14 mouse cellular contexts compared by ENCODE assay signal in genomic region chr14:24014391-24014790, GRCm38 (mm10). TPM values are rescaled to one million over a fixed set of nuclear protein-coding genes. Genes with fewer than 3 reads are reported as not detected.
DNase-seq lines count a peak whose midpoint lies in the region; ATAC-seq lines count a peak whose summit lies in the region.
"Had no signal": no experiment of that assay in that cellular context is flagged by ENCODE, and none has a peak within 500 bp of the region (broad histone marks: within the 10 kb centered on the region; RNA-seq: fewer than 3 reads in every experiment).

Kcnma1 (minus strand) TSS chr14:24014491.

- no peak for ATAC-seq in hindbrain, embryonic 13.5 days (ENCODE audit: low FRiP score)
- ATAC-seq in hindbrain, embryonic 11.5 days (ENCODE audit: low FRiP score), result no peak
- no peak for ATAC-seq in forebrain, embryonic 14.5 days
- ATAC-seq: intestine, postnatal 0 days; Patski had no signal

- intact Hi-C loops in left cerebral cortex, postnatal 14 days (cut with DNase I), result no loop called here

- no peaks in the 10 kb centered on the region for H3K9me3 ChIP-seq in hindbrain, embryonic 13.5 days
- no peaks in the 10 kb centered on the region for H3K9me3 ChIP-seq in hindbrain, embryonic 11.5 days (ENCODE audit: control insufficient read depth, low read length)
- no peaks in the 10 kb centered on the region for H3K9me3 ChIP-seq in forebrain, embryonic 14.5 days (replicated peaks; ENCODE audit: control insufficient read depth, low read length)
- H3K9me3 ChIP-seq: heart, embryonic 15.5 days; limb, embryonic 12.5 days had no signal

- DNase-seq in hindbrain, embryonic 11.5 days (ENCODE audit: low spot score), result no peak
- DNase-seq in adrenal gland, adult 8-10 months, result no peak
- DNase-seq in gastrocnemius, adult 8-10 months (ENCODE audit: low spot score in 2 of 2), result no peak
- no peak for DNase-seq in left cerebral cortex, postnatal 14 days (ENCODE audit: low spot score in 2 of 2)
- no peak for DNase-seq in lung, postnatal 4 days
- DNase-seq in thymus, postnatal 10 days (ENCODE audit: low spot score in 2 of 2), result no peak
- no peak for DNase-seq in forebrain, embryonic 14.5 days (ENCODE audit: low spot score)
- DNase-seq: embryo, embryonic 11 days; retina, postnatal 1 day had no signal

- H3K4me3 ChIP-seq in hindbrain, embryonic 13.5 days, result no peak within 1 kb of the TSS
- H3K4me3 ChIP-seq in hindbrain, embryonic 11.5 days (ENCODE audit: low read depth, low read length), result no peak within 1 kb of the TSS
- no peak within 1 kb of the TSS for H3K4me3 ChIP-seq in forebrain, embryonic 14.5 days (ENCODE audit: low read depth, low read length)
- H3K4me3 ChIP-seq: heart, embryonic 15.5 days; limb, embryonic 12.5 days had no signal

- WGBS in hindbrain, embryonic 13.5 days, result 65% methylated on average over 3 of the region's 3 CpGs
- WGBS in hindbrain, embryonic 11.5 days, result 46% methylated on average over 3 of the region's 3 CpGs
- 69% methylated on average over 3 of the region's 3 CpGs for WGBS in forebrain, embryonic 14.5 days

- H3K9ac ChIP-seq in hindbrain, embryonic 13.5 days, result no peak within 1 kb of the TSS
- no peak within 1 kb of the TSS for H3K9ac ChIP-seq in hindbrain, embryonic 11.5 days (ENCODE audit: low read depth, low read length)
- no peak within 1 kb of the TSS for H3K9ac ChIP-seq in forebrain, embryonic 14.5 days (ENCODE audit: low read length)
- H3K9ac ChIP-seq: heart, embryonic 15.5 days; limb, embryonic 12.5 days had no signal

- no peak within 1 kb of the TSS for H3K4me2 ChIP-seq in hindbrain, embryonic 13.5 days
- H3K4me2 ChIP-seq in hindbrain, embryonic 11.5 days (replicated peaks; ENCODE audit: low read depth, low read length), result no peak within 1 kb of the TSS
- H3K4me2 ChIP-seq in forebrain, embryonic 14.5 days (ENCODE audit: low read length), result no peak within 1 kb of the TSS
- H3K4me2 ChIP-seq: heart, embryonic 15.5 days; limb, embryonic 12.5 days had no signal

- H3K27me3 ChIP-seq in hindbrain, embryonic 13.5 days, result 0 out of 2 replicates have a peak, but pooled peaks cover 4% of the 10 kb centered on the region
- no peaks in the 10 kb centered on the region for H3K27me3 ChIP-seq in hindbrain, embryonic 11.5 days (ENCODE audit: control insufficient read depth, insufficient read depth, low read length)
- H3K27me3 ChIP-seq in forebrain, embryonic 14.5 days (replicated peaks; ENCODE audit: control insufficient read depth, insufficient read depth, low read length), result no peaks in the 10 kb centered on the region

- H3K36me3 ChIP-seq in hindbrain, embryonic 13.5 days, result no peaks in the 10 kb centered on the region
- H3K36me3 ChIP-seq in hindbrain, embryonic 11.5 days (ENCODE audit: control insufficient read depth, insufficient read depth, low read length), result no peaks in the 10 kb centered on the region
- no peaks in the 10 kb centered on the region for H3K36me3 ChIP-seq in forebrain, embryonic 14.5 days (ENCODE audit: control insufficient read depth, insufficient read depth, low read length)
- H3K36me3 ChIP-seq: heart, embryonic 15.5 days; limb, embryonic 12.5 days had no signal

- H3K4me1 ChIP-seq in hindbrain, embryonic 13.5 days (replicated peaks), result no peaks in the 10 kb centered on the region
- no peaks in the 10 kb centered on the region for H3K4me1 ChIP-seq in hindbrain, embryonic 11.5 days (replicated peaks; ENCODE audit: control insufficient read depth, insufficient read depth, low read length)
- H3K4me1 ChIP-seq in forebrain, embryonic 14.5 days (ENCODE audit: control insufficient read depth, insufficient read depth, low read length), result no peaks in the 10 kb centered on the region
- H3K4me1 ChIP-seq: heart, embryonic 15.5 days; limb, embryonic 12.5 days had no signal

- no peak within 1 kb of the TSS for H3K27ac ChIP-seq in hindbrain, embryonic 13.5 days
- no peak within 1 kb of the TSS for H3K27ac ChIP-seq in hindbrain, embryonic 11.5 days (ENCODE audit: low read depth, low read length)
- no peak within 1 kb of the TSS for H3K27ac ChIP-seq in forebrain, embryonic 14.5 days (ENCODE audit: low read depth, low read length)
- H3K27ac ChIP-seq: heart, embryonic 15.5 days; limb, embryonic 12.5 days had no signal

RNA-seq across cellular contexts. Expression of gene Kcnma1, which starts in this region (rescaled TPM):
- polyA plus RNA-seq in hindbrain, embryonic 13.5 days (2015; fragmentation: Nextera tagmentation; extraction: Ambion mirVana), result 13.8 and 14.3 TPM in 2 replicates
- 1.4 and 1.8 TPM in 2 replicates for polyA plus RNA-seq in hindbrain, embryonic 11.5 days (2014; fragmentation: Nextera tagmentation; extraction: Ambion mirVana)
- 100 to 1,000 TPM in 2 of 4 experiments, 10 to 100 TPM in 2; 66.1 to 162 (median 106) TPM for total RNA-seq in adrenal gland, adult 8-10 months (2022)
- 10 to 100 TPM; 54.5 to 65.3 (median 57.1) TPM for total RNA-seq in gastrocnemius, adult 8-10 months (2022)
- total RNA-seq in left cerebral cortex, postnatal 14 days (2021), result 100 to 1,000 TPM; 164 to 187 TPM
- polyA plus RNA-seq in forebrain, embryonic 14.5 days (2014; fragmentation: Nextera tagmentation; extraction: Ambion mirVana), result 6.6 and 9.7 TPM in 2 replicates
